ENCODE assay signal across 9 mouse cellular contexts in the genomic region with DNA sequence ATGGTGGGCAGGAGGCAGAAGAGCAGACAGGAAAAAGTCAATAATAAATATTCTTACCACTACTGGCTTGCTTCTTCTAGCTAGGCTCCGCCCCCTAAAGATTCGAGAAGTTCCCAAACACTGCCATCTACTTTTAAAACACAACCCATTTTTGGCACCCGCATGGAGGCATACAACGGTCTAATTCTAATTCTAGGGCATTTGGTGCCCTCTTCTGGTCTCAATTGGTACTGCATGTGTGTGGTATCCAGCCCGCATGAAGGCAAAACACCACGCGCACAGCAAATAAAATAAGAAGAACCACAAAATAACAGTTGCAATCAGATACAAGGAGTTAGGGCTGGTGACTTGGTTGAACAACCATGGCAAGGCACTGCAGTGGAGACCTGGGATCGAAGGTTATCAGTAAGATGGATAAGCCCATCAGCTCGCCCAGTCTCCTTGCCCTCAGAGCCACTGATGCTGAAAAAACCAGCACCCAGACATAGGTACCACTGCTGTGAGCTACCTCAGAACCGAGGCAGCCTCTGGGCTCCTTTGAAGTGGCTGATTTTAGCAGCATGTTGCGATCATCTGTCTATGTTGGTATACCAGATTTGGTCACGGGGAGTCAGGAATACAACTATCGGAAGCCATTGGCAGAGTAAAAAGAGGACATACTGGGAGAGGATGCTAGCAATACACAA. TPM values are rescaled to one million over a fixed set of nuclear protein-coding genes. Genes with fewer than 3 reads are reported as not detected.
DNase-seq lines count a peak whose midpoint lies in the region; ATAC-seq and TF ChIP-seq lines count a peak whose summit lies in the region.
"Had no signal": no experiment of that assay in that cellular context is flagged by ENCODE, and none has a peak within 500 bp of the region (broad histone marks: within the 10 kb centered on the region; RNA-seq: fewer than 3 reads in every experiment).

No protein-coding gene starts in this region.

- no peak overlapping the region for H3K4me2 ChIP-seq in kidney, postnatal 0 days (ENCODE audit: low read length)
- no peak overlapping the region for H3K4me2 ChIP-seq in liver, embryonic 11.5 days
- H3K4me2 ChIP-seq: limb, embryonic 12.5 days had no signal

- peaks cover 0 to 5% of the 10 kb centered on the region in 2 experiments; a peak in 1 of 4 replicates for H3K4me1 ChIP-seq in MEL (ENCODE audit: control insufficient read depth in 1 of 2, insufficient read depth in 2 of 2, low read length in 2 of 2)
- no peaks in the 10 kb centered on the region for H3K4me1 ChIP-seq in cerebellum, adult 2 months (ENCODE audit: control insufficient read depth, insufficient read depth, low read length)
- H3K4me1 ChIP-seq in kidney, postnatal 0 days (replicated peaks; ENCODE audit: insufficient read depth, low read length) = no peaks in the 10 kb centered on the region
- no peaks in the 10 kb centered on the region; the same call in 1 of the 2 replicates for H3K4me1 ChIP-seq in liver, embryonic 11.5 days (replicated peaks; ENCODE audit: control insufficient read depth, insufficient read depth, low read length)

- DNase-seq in 416B (ENCODE audit: low read depth) (peak; percentile 91), MEL (ENCODE audit: low read depth, low spot score) (peak; percentile 92)
- DNase-seq in cerebellum, adult 2 months = peak; percentile 74 to 79
- peak; percentile 37 to 74 for DNase-seq in frontal cortex, postnatal 14 days (ENCODE audit: low spot score in 2 of 2)
- peak; percentile 79 for DNase-seq in kidney, postnatal 0 days (ENCODE audit: low spot score)
- DNase-seq in liver, embryonic 11.5 days (ENCODE audit: low spot score) = peak; percentile 64
- DNase-seq in retina, adult 2 months (ENCODE audit: low read depth, low spot score) = peak; percentile 66
- peak; percentile 87 for DNase-seq in thymus, postnatal 4 days

- H3K9ac ChIP-seq in MEL (ENCODE audit: control insufficient read depth, low read depth, low read length, poor library complexity, severe bottlenecking) = no peak overlapping the region
- no peak overlapping the region for H3K9ac ChIP-seq in kidney, postnatal 0 days (ENCODE audit: low read depth, low read length)
- no peak overlapping the region for H3K9ac ChIP-seq in liver, embryonic 11.5 days (ENCODE audit: low read depth, low read length)
- H3K9ac ChIP-seq: limb, embryonic 12.5 days had no signal

- ATAC-seq in kidney, postnatal 0 days (replicated peaks; ENCODE audit: low FRiP score, low read depth) = no peak
- ATAC-seq in liver, embryonic 11.5 days (replicated peaks; ENCODE audit: low FRiP score) = peak; percentile 35

- no peaks in the 10 kb centered on the region for H3K27me3 ChIP-seq in MEL (ENCODE audit: control insufficient read depth in 1 of 2, insufficient read depth in 2 of 2, low read length in 2 of 2)
- no peaks in the 10 kb centered on the region for H3K27me3 ChIP-seq in cerebellum, adult 2 months (ENCODE audit: control insufficient read depth, insufficient read depth, low read length)
- H3K27me3 ChIP-seq in kidney, postnatal 0 days (ENCODE audit: insufficient read depth, low read length) = no peaks in the 10 kb centered on the region
- H3K27me3 ChIP-seq in liver, embryonic 11.5 days (replicated peaks; ENCODE audit: control insufficient read depth, insufficient read depth, low read length) = no peaks in the 10 kb centered on the region
- H3K27me3 ChIP-seq: limb, embryonic 12.5 days had no signal

- H3K9me3 ChIP-seq in MEL (replicated peaks; ENCODE audit: insufficient read depth, low read length) = no peaks in the 10 kb centered on the region
- no peaks in the 10 kb centered on the region for H3K9me3 ChIP-seq in kidney, postnatal 0 days (replicated peaks; ENCODE audit: low read length)
- H3K9me3 ChIP-seq in liver, embryonic 11.5 days (ENCODE audit: control insufficient read depth, low read length) = no peaks in the 10 kb centered on the region
- H3K9me3 ChIP-seq: limb, embryonic 12.5 days had no signal

- TF ChIP-seq POLR2A in MEL (IDR thresholded peaks at IDR 0.05; ENCODE audit: control insufficient read depth in 1 of 2, insufficient read depth in 1 of 2, low read depth in 1 of 2, low read length in 2 of 2, poor library complexity in 1 of 2) = no peak
- no peak for TF ChIP-seq POLR2A in cerebellum, adult 2 months (IDR thresholded peaks at IDR 0.05; ENCODE audit: borderline replicate concordance, insufficient read depth, low read length)

- TF ChIP-seq CTCF in MEL (IDR thresholded peaks at IDR 0.05 in 2 of 3, conservative IDR thresholded peaks at IDR 0.05 in 1 of 3; ENCODE audit: control insufficient read depth in 1 of 3, insufficient read depth in 1 of 3, low read depth in 2 of 3, low read length in 3 of 3, poor library complexity in 1 of 3, severe bottlenecking in 1 of 3) = peak; percentile 67 to 91 (median 88)
- peak; percentile 82 for TF ChIP-seq CTCF in cerebellum, adult 2 months (IDR thresholded peaks at IDR 0.05; ENCODE audit: borderline replicate concordance, insufficient read depth, low read depth, low read length)
- peak; percentile 96 for TF ChIP-seq CTCF in kidney, postnatal 0 days (IDR thresholded peaks at IDR 0.05; ENCODE audit: low read depth)

- no peak overlapping the region for H3K27ac ChIP-seq in MEL (ENCODE audit: control insufficient read depth, low read depth, low read length)
- no peak overlapping the region for H3K27ac ChIP-seq in cerebellum, adult 2 months (ENCODE audit: insufficient read depth, low read length)
- no peak overlapping the region for H3K27ac ChIP-seq in kidney, postnatal 0 days
- no peak overlapping the region for H3K27ac ChIP-seq in liver, embryonic 11.5 days (ENCODE audit: low read depth, low read length)
- H3K27ac ChIP-seq: limb, embryonic 12.5 days had no signal

- H3K79me2 ChIP-seq in MEL (ENCODE audit: control insufficient read depth, insufficient read depth, low read length, poor library complexity) = no peaks in the 10 kb centered on the region

- TF ChIP-seq RAD21 in MEL (IDR thresholded peaks at IDR 0.05; ENCODE audit: low read depth, low read length) = peak; percentile 89

- no peak overlapping the region for H3K4me3 ChIP-seq in MEL (ENCODE audit: control insufficient read depth in 1 of 2, insufficient read depth in 1 of 2, low read depth in 2 of 2, low read length in 2 of 2)
- no peak overlapping the region for H3K4me3 ChIP-seq in cerebellum, adult 2 months (replicated peaks; ENCODE audit: insufficient read depth, low read depth, low read length)
- no peak overlapping the region for H3K4me3 ChIP-seq in kidney, postnatal 0 days (replicated peaks; ENCODE audit: low read depth, low read length)
- no peak overlapping the region for H3K4me3 ChIP-seq in liver, embryonic 11.5 days (ENCODE audit: low read depth, low read length)
- H3K4me3 ChIP-seq: limb, embryonic 12.5 days had no signal

- H3K36me3 ChIP-seq in MEL (ENCODE audit: control insufficient read depth in 1 of 2, insufficient read depth in 2 of 2, low read length in 2 of 2) = peaks cover 0 to 6% of the 10 kb centered on the region in 2 experiments; a peak in 1 of 4 replicates
- H3K36me3 ChIP-seq in kidney, postnatal 0 days (ENCODE audit: insufficient read depth, low read length) = no peaks in the 10 kb centered on the region
- no peaks in the 10 kb centered on the region for H3K36me3 ChIP-seq in liver, embryonic 11.5 days (ENCODE audit: control insufficient read depth, insufficient read depth, low read length)
- H3K36me3 ChIP-seq: limb, embryonic 12.5 days had no signal

- no peak for TF ChIP-seq EP300 in MEL (IDR thresholded peaks at IDR 0.05; ENCODE audit: low read depth in 1 of 2, low read length in 2 of 2)

- WGBS in cerebellum, adult 2 months = 33% methylated on average over 13 of the region's 13 CpGs
- WGBS in kidney, postnatal 0 days = 39% methylated on average over 13 of the region's 13 CpGs
- 39% methylated on average over 13 of the region's 13 CpGs for WGBS in liver, embryonic 11.5 days

TF ChIP-seq in MEL, 35 proteins besides CTCF, POLR2A, EP300 and RAD21:
- no peak for TF ChIP-seq KAT2A (conservative IDR thresholded peaks at IDR 0.05; ENCODE audit: low read depth, low read length)
- peak; percentile 42; the same call in 1 of the 2 replicates for TF ChIP-seq SIN3A (IDR thresholded peaks at IDR 0.05; ENCODE audit: low read length)
- TF ChIP-seq ZC3H11A (IDR thresholded peaks at IDR 0.05; ENCODE audit: low read depth, low read length) = peak; percentile 68
- peak; percentile 92 for TF ChIP-seq MYC (IDR thresholded peaks at IDR 0.05; ENCODE audit: low read depth, low read length)
- TF ChIP-seq SMC3 (IDR thresholded peaks at IDR 0.05; ENCODE audit: low read depth, low read length) = peak; percentile 78

RNA-seq across cellular contexts. Expression of a gene that starts 4.4 kb away (rescaled TPM):
- 20.0 and 21.1 TPM in 2 replicates for total RNA-seq in MEL (2012; rRNA removed)
- 10 to 100 TPM; 37.9 to 46.0 TPM for polyA plus RNA-seq in MEL (2012; ENCODE audit: insufficient read depth in 1 of 2, insufficient read length in 2 of 2, low read depth in 1 of 2, low replicate concordance in 2 of 2, missing spikeins in 1 of 2)
- 21.0 and 23.1 TPM in 2 replicates for polyA plus RNA-seq in cerebellum, adult 2 months (2012; rRNA removed)
- 16.8 and 18.6 TPM in 2 replicates for polyA plus RNA-seq in kidney, postnatal 0 days (2015; fragmentation: Nextera tagmentation; extraction: Ambion mirVana)
- polyA plus RNA-seq in liver, embryonic 11.5 days (2014; fragmentation: Nextera tagmentation; extraction: Ambion mirVana) = 24.3 and 26.3 TPM in 2 replicates

RNA-seq across cellular contexts. Expression of a gene that starts 46.8 kb away (rescaled TPM):
- 33.0 and 37.1 TPM in 2 replicates for total RNA-seq in MEL (2012; rRNA removed)
- polyA plus RNA-seq in MEL (2012; ENCODE audit: insufficient read depth in 1 of 2, insufficient read length in 2 of 2, low read depth in 1 of 2, low replicate concordance in 2 of 2, missing spikeins in 1 of 2) = 10 to 100 TPM in 1 of 2 experiments, not detected in 1; 46.4 TPM
- 22.3 and 26.3 TPM in 2 replicates for polyA plus RNA-seq in cerebellum, adult 2 months (2012; rRNA removed)
- polyA plus RNA-seq in kidney, postnatal 0 days (2015; fragmentation: Nextera tagmentation; extraction: Ambion mirVana) = 26.4 and 27.7 TPM in 2 replicates
- 27.5 and 29.6 TPM in 2 replicates for polyA plus RNA-seq in liver, embryonic 11.5 days (2014; fragmentation: Nextera tagmentation; extraction: Ambion mirVana)

RNA-seq across cellular contexts. Expression of a gene that starts 51.8 kb away (rescaled TPM):
- 1.5 TPM in 2 replicates for total RNA-seq in MEL (2012; rRNA removed)
- polyA plus RNA-seq in MEL (2012; ENCODE audit: insufficient read depth in 1 of 2, insufficient read length in 2 of 2, low read depth in 1 of 2, low replicate concordance in 2 of 2, missing spikeins in 1 of 2) = 1 to 10 TPM in 1 of 2 experiments, not detected in 1; 2.4 TPM
- polyA plus RNA-seq in cerebellum, adult 2 months (2012; rRNA removed) = 29.2 and 34.0 TPM in 2 replicates
- polyA plus RNA-seq in kidney, postnatal 0 days (2015; fragmentation: Nextera tagmentation; extraction: Ambion mirVana) = 7.3 and 7.6 TPM in 2 replicates
- 6.7 and 9.3 TPM in 2 replicates for polyA plus RNA-seq in liver, embryonic 11.5 days (2014; fragmentation: Nextera tagmentation; extraction: Ambion mirVana)
